Mouse (Mus musculus) macrophage (primary cell): ENCODE measurements around the gene Itfg2. TPM values are rescaled to one million over a fixed set of nuclear protein-coding genes. Genes with fewer than 3 reads are reported as not detected.

Source experiments
- H3K27ac ChIP-seq: fragments of 350-480 bp; formaldehyde crosslinking; 2 replicates; pipeline ENCODE4 v1.9.0; 2021
- H3K36me3 ChIP-seq: fragments of 350-480 bp; formaldehyde crosslinking; 2 replicates; pipeline ENCODE4 v1.9.0; 2021; ENCODE audit errors: inconsistent target
- H3K4me3 ChIP-seq: fragments of 350-480 bp; formaldehyde crosslinking; 2 replicates; pipeline ENCODE4 v1.9.0; 2021; ENCODE audit errors: inconsistent target
- H3K79me2 ChIP-seq: fragments of 350-480 bp; formaldehyde crosslinking; 2 replicates; pipeline ENCODE4 v1.9.0; 2021; ENCODE audit errors: inconsistent target
- WGBS: methylation state at CpG from one replicate; pipeline ENCODE4 v1.1.7; 2026; ENCODE audit warnings: inconsistent platforms; ENCODE audit not compliant: missing documents; 5-methylcytosine and 5-hydroxymethylcytosine counted together
- polyA plus RNA-seq: library from polyadenylated mRNA; stranded (reverse); fragments of 250-400 nt; gene quantifications from 3 replicates; pipeline ENCODE4 v1.2.4, GENCODE M21; 2018; ENCODE audit warnings: inconsistent platforms
- total RNA-seq, 78 experiments: library from RNA; depleted of rRNA; stranded (reverse); fragments of 250-400 nt; gene quantifications; 1 replicate in 9 of 78; 2 replicates in 24 of 78; 3 replicates in 43 of 78; 4 replicates in 2 of 78; pipeline ENCODE4 v1.2.4; 2018; ENCODE audit warnings: inconsistent platforms in 56 of 78

Gene Itfg2
- 10 to 100 TPM in 19 of 26 experiments, 1 to 10 TPM in 7; 5.1 to 36.1 (median 19.0) TPM for total RNA-seq (2018; cell fraction: chromatin; rRNA removed)
- total RNA-seq (2018; cell fraction: cytosol; rRNA removed): 1 to 10 TPM; 1.9 to 8.0 (median 5.1) TPM
- 10 to 100 TPM in 13 of 26 experiments, 1 to 10 TPM in 13; 3.0 to 27.9 (median 10.4) TPM for total RNA-seq (2018; cell fraction: nucleus; rRNA removed)
- 3.9 to 5.2 TPM (median 5.2 TPM) in 3 replicates for polyA plus RNA-seq

DNA sequence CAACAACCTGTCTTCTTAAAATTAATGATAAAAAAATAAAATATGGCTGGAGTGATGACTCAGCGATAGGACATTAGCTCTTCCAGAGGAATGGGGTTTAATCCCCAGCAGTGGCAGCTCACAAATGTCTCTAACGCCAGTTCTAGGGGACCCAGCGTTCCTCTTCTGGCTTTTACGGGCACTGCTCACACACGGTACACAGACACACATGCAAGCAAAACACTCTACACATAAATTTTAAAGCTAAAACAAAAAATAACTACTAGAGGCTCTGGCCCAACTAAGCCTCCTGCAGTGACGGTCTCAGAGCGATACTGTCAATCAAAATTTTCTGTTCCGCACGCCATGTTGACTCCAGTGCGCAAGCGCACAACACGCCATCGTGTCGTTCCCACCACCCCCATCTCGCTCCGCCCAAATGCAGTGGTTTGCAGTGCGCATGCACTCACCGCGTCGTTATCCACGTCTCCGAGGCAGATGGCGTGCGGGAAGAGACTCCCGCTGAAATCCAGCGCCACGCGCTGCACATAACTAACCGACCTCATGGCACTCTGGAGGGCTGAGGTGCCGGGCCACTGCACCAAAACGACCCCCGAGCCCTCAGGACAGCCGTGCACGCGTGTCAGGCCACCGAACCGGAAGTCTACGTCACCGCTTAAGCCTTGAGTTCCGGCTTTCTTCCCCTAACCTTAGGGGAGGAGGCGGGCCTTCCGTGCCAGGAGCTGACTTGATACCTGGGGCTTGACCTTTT, at the start of gene Itfg2:
Gene Itfg2, minus strand, starts transcription at position 663 of the 751 bp plus-strand sequence.
- H3K36me3 ChIP-seq: no peaks in the 10 kb centered on the region
- H3K27ac ChIP-seq: peak within 1 kb of the TSS; percentile 92
- peaks cover 5% of the 10 kb centered on the region; the same call in 1 of the 2 replicates for H3K79me2 ChIP-seq
- H3K4me3 ChIP-seq: peak within 1 kb of the TSS; percentile 72
- WGBS: under 1% methylated on average over 42 of the region's 42 CpGs

DNA sequence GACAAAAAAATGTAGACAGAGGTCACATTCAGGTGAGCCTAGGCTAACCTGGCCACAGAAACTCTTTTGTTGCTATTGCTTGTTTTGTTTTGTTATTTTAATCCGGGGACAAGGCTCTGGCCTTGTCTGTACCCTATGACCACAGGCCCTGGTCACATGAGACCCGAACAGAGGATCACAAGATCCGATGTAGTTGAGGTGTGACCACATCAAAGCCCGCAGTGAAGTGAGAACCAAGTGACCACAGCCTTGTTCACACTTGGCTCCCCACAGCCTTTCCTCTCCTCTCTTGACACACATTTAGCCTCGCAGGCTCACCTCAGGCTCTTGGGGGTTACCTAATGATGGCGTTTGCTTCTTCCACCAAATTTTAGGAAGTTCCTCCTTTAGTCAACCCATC, 49.4 kb upstream of the Itfg2 start:
- WGBS: 83% methylated on average over 6 of the region's 6 CpGs
- H3K4me3 ChIP-seq: no peak overlapping the region
- no peaks in the 10 kb centered on the region for H3K79me2 ChIP-seq

DNA sequence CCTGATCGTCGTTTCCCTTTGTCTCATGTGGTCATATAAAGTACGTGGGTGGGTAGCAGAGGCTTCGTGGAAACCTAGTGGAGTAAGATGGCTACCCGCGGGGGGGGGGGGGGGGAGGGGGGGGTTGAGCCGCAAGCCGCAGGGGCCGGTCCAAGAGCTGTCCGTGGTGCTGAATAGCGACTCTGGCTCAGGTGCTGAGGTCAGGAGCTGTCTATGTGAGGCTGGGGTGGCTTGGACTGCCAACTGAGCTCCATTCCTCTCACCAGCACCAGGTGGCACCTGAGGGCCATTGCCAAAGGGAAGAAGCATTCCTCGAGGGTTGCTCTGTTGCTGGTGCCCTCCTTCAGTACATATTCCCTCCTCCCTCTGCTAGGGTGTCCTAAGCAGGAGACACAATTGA, 44.7 kb upstream of the Itfg2 start:
- H3K4me3 ChIP-seq: no peak overlapping the region
- H3K36me3 ChIP-seq: no peaks in the 10 kb centered on the region
- no peaks in the 10 kb centered on the region for H3K79me2 ChIP-seq
- no peak overlapping the region for H3K27ac ChIP-seq
- WGBS: 12% methylated on average over 9 of the region's 12 CpGs

More for the DNA sequence above, 49.4 kb upstream of the Itfg2 start:
- H3K27ac ChIP-seq: no peak overlapping the region
- no peaks in the 10 kb centered on the region for H3K36me3 ChIP-seq

DNA sequence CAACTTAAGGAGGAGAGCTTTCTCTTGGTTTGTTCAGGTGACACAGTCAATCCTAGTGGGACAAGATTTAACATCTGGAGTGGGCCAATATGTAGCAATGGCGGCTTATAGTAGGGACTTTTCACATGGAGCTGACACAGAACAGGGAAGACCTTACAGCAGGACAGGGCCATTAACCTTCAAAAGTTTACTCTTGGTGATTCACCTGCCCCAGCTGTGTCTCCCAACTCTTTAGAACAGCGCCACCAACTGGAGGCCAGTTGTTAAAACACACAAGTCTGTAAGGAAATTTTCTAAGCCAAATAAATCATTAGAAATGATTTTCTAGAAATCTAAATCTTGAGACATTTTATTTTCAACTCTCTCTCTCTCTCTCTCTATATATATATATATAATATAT, 42.6 kb upstream of the Itfg2 start:
- Histone ChIP-seq H3K27ac (no peak overlapping the region), H3K79me2 (no peaks in the 10 kb centered on the region), H3K4me3 (no peak overlapping the region), H3K36me3 (no peaks in the 10 kb centered on the region)
- WGBS: 55% methylated on average over 2 of the region's 2 CpGs

DNA sequence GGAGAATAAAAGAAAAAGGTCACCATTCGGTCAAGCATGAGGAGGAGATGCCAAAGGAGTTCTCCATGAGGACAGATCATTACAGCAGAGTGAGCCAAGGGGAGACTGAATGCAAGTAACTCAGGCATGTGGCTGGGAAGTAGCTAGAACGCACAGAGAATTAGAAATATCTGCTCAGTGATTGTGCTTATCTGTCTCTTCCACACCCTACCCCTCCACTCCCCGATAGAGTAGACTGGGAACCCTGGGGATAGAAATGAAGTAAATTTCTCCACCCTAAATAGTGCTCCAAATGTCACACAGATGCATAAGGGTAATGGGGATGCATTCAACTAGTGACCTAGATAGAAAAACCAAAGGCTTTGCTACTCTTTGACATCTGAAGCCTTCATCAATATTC, 41.8 kb upstream of the Itfg2 start:
- 90% methylated on average over 3 of the region's 3 CpGs for WGBS
- no peaks in the 10 kb centered on the region for H3K36me3 ChIP-seq

DNA sequence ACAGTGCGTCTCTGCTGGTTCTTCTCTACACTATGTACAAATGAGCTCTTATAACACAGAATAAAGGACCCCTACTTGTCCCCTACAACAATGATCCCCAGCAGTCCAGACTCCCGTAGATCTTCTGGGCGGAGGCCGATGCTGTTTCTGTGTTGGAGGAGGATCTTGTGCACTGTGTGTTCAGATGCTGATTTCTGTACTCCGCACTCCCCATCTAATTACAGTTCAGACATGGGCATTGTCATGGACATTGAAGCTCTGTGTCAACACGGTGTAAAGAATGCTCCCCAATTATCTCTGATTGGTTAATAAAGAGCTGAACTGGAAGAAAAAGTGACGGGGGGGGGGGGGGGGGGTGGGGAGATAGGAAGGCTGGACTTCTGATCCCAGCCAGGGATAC, 41.3 kb upstream of the Itfg2 start:
- no peak overlapping the region for H3K27ac ChIP-seq
- 87% methylated on average over 6 of the region's 7 CpGs for WGBS

More for the DNA sequence above, 41.8 kb upstream of the Itfg2 start:
- Histone ChIP-seq H3K27ac (no peak overlapping the region), H3K79me2 (no peaks in the 10 kb centered on the region), H3K4me3 (no peak overlapping the region)

DNA sequence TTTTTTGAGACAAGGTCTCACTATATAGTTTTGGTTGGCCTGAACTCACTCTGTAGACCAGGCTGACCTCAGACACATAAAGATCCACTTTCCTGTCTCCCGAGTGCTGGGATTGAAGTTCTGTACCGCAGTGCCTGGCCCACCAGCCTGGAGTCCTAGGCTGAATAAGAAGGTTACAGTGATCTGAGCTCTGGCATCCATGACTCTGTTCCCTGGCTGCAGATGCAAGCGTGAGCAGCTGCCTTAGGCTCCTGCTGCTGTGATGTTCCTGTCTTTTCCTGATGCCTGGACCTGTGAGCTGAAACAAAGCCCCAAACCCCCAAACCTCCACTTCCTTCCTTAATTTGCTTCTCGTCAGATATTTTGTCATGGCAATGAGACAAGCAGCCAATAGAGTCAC, 40.3 kb upstream of the Itfg2 start:
- 58% methylated on average over 4 of the region's 4 CpGs for WGBS
- no peaks in the 10 kb centered on the region for H3K79me2 ChIP-seq
- H3K4me3 ChIP-seq: no peak overlapping the region
- H3K36me3 ChIP-seq: no peaks in the 10 kb centered on the region
- no peak overlapping the region for H3K27ac ChIP-seq

More for the DNA sequence above, 41.3 kb upstream of the Itfg2 start:
- Histone ChIP-seq H3K79me2 (no peaks in the 10 kb centered on the region), H3K4me3 (no peak overlapping the region), H3K36me3 (no peaks in the 10 kb centered on the region)

DNA sequence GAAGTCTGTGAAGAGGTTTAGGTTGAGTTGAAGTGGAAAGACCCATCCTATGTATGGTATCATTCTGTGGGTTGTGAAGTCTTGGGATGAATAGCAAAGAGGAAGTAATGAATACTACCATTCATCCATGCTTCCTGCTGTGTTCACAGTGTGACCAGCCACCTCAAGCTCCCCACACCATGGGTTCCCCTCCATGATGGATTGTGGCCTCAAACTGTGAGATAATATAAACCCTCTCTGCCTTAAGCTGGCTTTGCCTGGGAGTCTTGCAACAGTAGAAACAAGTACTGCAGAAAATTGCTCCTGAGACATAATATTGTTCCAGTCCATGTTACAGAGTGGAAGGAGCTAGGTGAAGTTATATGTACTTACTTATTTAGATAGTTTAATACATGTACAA, 36.9 kb upstream of the Itfg2 start:
- no peaks in the 10 kb centered on the region for H3K79me2 ChIP-seq
- H3K27ac ChIP-seq: no peak overlapping the region
- no peaks in the 10 kb centered on the region for H3K36me3 ChIP-seq
- H3K4me3 ChIP-seq: no peak overlapping the region

DNA sequence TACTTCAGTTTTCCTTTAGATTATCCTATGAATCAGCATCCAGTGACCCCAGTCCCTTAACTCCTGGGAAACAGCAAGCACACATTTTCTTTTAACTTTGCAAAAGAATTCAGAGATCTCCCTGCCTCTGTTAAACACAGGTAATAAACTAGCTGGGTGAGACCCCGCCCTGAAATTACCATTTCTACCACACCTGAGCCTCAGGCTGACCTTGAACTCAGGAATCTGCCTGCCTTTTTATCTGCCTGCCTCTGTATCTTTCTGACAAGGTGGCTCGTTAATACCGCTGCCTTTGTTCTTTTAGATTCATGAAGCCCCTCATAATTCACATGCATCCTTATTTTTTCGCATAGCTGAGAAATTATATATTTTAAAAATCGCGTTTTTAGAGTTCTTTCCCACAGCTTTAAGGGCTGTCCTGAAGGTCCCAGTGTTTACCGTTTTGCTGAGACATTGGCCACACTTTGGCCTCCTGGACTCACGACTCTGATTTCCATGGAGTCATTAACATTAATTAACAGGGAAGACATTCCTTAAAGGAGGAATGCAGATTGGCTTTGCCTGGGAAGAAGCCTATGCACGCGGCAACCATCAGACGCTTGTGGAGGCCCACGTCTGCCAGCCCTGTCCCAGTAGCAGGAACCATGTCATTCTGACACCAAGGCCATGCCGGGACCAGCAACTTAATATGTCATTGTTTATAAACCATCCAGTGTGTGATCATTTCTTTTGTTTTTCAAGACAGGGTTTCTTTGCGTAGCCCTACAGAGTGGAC, 36.2 kb upstream of the Itfg2 start:
- WGBS: 91% methylated on average over 14 of the region's 14 CpGs
- no peak overlapping the region for H3K27ac ChIP-seq
- H3K4me3 ChIP-seq: no peak overlapping the region
- no peaks in the 10 kb centered on the region for H3K36me3 ChIP-seq
- no peaks in the 10 kb centered on the region for H3K79me2 ChIP-seq

DNA sequence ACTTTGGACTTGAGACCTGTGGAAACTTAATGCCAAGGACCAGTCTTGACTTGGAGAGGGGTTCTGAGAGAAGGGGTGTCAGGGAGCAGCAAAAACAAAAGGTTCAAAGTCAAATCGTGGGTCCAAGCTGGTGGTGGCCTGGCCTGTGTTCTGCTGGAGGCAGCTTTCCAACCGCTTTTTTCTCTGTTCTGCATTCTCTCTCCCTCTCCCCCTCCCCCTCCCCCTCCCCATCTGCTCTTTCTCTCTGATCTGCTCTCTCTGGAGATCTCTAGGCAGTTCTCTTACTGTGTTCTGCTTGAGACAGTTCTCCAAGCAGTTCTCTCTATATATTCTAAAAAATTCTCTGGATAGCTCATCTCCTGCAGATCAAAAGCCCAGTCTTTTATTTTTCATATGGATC, 35.6 kb upstream of the Itfg2 start:
- Histone ChIP-seq H3K79me2 (no peaks in the 10 kb centered on the region), H3K36me3 (no peaks in the 10 kb centered on the region), H3K27ac (no peak overlapping the region), H3K4me3 (no peak overlapping the region)
- 54% methylated on average over 2 of the region's 2 CpGs for WGBS

DNA sequence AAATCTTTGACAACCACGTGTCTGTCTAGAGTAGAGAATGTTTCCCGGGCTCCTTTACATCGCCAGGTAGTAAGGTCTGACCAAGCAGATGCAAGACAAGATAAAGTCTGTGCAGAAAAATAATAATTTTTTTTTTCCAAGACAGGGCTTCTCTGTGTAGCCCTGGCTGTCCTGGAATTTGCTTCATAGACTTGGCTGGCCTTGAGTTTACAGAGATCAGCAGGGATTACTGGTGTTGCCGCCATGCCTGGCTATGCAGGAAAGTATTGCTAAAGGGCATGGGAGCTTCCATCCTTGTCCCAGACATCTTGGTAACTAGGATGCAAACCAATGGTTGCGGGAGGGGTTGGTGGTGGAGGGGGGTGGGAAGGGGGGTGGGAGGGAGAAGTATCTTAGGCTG, 32.5 kb upstream of the Itfg2 start:
- no peaks in the 10 kb centered on the region for H3K36me3 ChIP-seq
- H3K79me2 ChIP-seq: no peaks in the 10 kb centered on the region
- no peak overlapping the region for H3K4me3 ChIP-seq
- WGBS: 88% methylated on average over 4 of the region's 5 CpGs
- H3K27ac ChIP-seq: no peak overlapping the region

DNA sequence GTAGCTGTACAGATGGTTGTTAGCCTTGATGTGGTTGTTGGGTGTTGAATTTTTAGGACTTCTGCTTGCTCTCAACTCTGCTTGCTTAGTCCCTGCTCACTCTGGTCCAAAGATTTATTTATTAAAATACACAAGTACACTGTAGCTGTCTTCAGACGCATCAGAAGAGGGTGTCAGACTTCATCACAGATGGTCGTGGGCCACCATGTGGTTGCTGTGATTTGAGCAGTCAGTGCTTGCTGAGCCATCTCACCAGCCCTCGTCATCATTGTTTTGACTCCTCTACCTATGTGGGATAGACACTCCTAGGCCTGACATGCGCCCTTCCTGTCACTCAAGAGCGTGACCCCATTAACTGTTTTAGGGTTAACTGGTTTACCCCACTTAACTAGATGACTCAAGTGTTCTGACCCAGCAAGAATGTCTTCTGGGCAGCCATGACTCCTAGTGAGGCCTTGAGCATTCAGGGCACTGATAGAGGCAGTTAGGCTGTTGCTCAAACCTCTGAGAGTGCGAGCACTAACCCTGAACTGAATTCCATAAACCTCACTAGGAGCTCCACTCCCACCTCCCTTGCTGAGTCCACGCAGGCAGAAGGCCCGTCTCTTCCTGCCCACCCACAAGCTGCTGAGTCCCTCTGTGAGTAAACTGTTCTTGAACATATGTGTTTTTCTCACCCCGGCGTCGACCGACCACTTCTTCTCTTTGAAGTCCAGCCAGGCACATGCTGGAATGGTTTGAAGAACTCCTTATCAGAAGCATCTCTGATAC, 31.3 kb upstream of the Itfg2 start:
- no peaks in the 10 kb centered on the region for H3K36me3 ChIP-seq
- no peak overlapping the region for H3K4me3 ChIP-seq
- no peaks in the 10 kb centered on the region for H3K79me2 ChIP-seq
- H3K27ac ChIP-seq: no peak overlapping the region
- WGBS: 83% methylated on average over 12 of the region's 12 CpGs

DNA sequence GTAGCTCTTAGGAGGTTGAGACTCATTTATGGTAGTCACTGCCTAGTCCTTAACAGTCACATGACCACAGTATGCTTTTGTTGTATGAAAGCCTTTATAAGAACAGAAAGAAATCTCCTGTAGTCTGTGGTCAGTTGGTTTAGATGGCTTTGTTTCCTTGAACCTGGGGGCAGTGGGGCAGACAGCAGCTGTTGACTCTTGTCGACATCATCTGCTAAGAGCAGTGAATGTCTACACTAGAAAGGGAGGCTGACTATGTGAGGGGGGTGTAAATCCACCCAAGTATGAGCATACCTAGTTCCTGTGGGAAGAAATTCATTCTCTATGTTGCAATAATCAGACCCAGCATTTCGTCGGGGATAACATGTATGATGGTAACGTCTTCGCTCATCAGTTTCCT, 22.3 kb upstream of the Itfg2 start:
- no peak overlapping the region for H3K4me3 ChIP-seq
- WGBS: 86% methylated on average over 5 of the region's 5 CpGs
- H3K36me3 ChIP-seq: no peaks in the 10 kb centered on the region
- H3K79me2 ChIP-seq: no peaks in the 10 kb centered on the region
- H3K27ac ChIP-seq: no peak overlapping the region

DNA sequence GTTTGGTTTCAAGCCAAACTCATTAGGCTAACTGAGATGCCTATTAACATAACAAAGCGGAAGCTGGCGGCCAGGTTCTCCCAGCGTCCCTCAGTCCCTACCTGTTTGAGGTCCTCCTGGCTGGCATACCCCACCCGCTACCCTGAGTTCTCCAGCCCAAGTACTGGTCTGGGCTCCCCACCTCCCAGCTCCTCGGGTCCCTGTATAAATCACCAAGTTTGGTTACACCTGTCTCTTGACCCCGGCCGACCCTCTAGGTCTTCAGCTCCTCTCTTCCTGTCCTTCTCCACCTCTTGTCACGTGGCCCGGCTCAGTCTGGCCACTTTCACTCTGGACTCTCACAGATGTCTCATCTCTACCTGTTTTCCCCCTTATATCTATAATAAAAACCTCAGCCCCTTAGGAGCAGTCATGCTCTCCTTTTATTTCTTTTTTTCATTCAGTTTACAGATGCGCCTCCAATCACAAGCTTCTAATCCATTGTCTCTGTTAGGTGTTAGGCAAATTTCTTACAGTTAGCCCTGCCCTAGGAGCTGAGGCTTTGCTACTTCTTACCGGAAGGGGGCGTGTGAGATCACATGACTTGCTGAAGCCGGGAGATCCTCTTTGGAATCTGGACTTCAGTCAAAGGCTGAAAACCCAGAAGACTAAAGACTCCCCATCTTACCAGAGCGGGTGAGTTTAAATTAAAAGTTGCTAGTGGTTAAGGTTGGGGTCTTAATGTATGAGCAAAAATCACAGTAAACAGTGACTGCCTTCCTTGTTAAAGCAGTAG, 21.2 kb upstream of the Itfg2 start:
- H3K27ac ChIP-seq: no peak overlapping the region
- H3K79me2 ChIP-seq: no peaks in the 10 kb centered on the region
- 23% methylated on average over 14 of the region's 14 CpGs for WGBS
- H3K36me3 ChIP-seq: no peaks in the 10 kb centered on the region
- no peak overlapping the region for H3K4me3 ChIP-seq
